Mouse (Mus musculus) embryonic stem cell, embryonic (primary cell): ENCODE measurements at regions not wholly inside any gene's neighbourhood (a gene's known extent, or its start where the extent isn't known, plus 50 kb on each side); places are given as distances from the start of the nearest gene placed in this dataset.

ENCODE experiments used
- CTCF ChIA-PET, 4 experiments: fragments of 300-600 bp in 2 of 4; fragments of 350-600 bp in 2 of 4; sonication (Branson Sonifier 250); formaldehyde crosslinking; loops; one replicate each; lab custom pipeline; 2022; ENCODE audit warnings: inconsistent platforms in 2 of 4; lab: Charles Lee
- POLR2A ChIA-PET, 4 experiments: fragments of 300-600 bp in 2 of 4; fragments of 350-600 bp in 2 of 4; sonication (Branson Sonifier 250); formaldehyde crosslinking; loops; one replicate each; lab custom pipeline; 2022; ENCODE audit warnings: antibody characterized with exemption in 4 of 4, inconsistent platforms in 1 of 4; lab: Charles Lee

DNA sequence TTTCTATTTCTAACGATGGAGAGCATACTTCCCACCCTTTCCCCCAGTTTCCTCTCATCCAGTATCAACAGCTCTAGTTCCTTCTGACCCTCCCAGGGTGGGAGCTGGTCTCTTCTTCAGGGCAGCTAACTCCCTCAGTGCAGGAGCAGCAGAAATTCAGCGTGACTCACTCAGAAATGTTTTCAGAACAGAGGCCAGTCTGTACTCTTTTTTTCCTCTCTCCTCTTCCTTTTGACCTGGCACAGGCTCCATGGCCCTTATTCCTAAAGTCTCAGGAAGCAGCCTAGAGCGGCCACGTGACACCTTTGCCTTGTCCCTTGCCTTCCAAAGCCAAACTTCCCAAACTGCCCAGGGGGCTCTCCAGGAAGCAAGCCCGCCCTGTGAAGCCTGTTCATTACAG, 55.4 kb downstream of the Pja1 start:
- POLR2A ChIA-PET = no interaction called here
- CTCF ChIA-PET = interaction anchor here in 2 of 4 experiments (0.7 kb wide), 2 partner anchors 22 to 159 kb away, joined by 3 to 7 read pairs; no protein-coding TSS in a partner anchor

DNA sequence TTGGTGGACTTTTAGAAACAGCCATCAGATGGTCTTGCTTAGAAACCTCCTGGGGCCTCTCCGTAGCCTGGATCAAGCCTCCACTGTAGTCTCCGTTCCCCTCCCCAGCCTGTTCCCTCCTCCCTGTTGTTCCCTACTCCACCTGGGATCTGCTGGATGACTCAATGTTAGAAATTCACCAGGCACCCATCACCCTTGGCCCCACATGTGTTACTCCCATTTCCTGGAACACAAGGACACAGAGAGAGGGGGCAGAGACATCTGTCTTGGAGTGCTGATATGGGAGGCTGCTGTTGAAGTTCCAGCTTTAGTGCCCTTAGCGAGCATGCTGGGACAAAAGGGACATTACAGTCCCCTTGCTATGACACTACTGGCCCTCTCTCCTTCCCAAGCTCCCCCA, 60.1 kb downstream of the Pja1 start:
- ChIA-PET POLR2A (no interaction called here), CTCF (no interaction called here)

DNA sequence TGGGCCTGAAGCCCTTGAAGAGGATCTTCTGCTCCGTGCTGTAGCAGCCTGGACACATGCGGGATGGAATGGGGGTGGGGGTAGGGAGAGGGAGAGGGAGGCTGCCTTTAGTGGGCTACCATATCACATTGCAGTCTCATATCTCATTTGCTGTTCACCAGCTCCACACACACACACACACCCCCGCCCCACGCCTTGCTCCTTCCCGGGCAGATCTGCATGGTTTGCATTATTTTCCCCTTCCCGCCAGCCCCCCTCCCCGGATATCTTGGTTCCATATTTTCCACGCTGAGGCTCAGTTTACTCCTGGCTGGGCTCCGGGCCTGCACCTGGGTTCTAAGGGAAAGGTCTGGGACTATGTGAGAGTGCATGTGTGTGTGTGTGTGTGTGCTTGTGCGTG, 61.2 kb downstream of the Pja1 start:
- POLR2A ChIA-PET = no interaction called here
- CTCF ChIA-PET = no interaction called here

DNA sequence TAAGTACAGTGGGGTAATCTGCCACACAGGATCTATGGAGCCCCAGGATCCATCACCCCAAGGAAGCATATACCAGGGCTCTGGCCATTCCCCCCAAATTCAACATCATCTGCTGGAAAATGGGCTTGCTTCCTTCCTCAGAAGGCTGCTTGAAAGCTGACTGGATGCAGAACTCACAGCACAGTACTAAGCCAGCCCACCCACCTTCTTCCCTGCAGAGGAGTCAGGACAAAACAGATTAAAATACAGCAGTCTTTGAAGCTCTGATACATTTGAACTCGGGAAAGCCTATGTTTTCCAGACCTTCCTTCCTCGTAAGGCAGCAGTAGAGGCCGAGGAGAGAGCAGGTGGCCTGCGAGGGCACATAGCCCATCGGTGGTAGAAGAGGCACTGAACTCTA, 61.7 kb downstream of the Pja1 start:
- CTCF ChIA-PET = no interaction called here
- POLR2A ChIA-PET = no interaction called here

DNA sequence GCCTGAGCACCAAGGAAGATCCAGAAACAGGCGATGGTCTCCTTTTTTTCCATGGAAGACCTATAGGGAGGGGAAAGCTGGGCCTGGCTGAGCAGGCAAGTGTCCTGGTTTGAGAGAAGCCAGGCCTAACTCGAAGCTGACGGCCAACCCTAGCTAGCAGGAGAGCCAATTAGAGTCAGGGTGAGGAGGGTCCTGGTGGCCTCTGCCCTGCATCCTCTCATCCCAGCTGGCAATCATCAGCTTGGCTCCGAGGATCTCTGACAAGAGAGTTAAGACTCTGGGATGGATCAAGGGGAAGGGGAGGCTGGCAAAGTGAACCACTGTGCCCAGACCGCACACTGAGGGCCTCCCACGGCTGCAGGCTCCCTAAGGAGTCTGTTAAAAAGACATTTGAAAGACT, 62.3 kb downstream of the Pja1 start:
- POLR2A ChIA-PET = no interaction called here
- CTCF ChIA-PET = no interaction called here

DNA sequence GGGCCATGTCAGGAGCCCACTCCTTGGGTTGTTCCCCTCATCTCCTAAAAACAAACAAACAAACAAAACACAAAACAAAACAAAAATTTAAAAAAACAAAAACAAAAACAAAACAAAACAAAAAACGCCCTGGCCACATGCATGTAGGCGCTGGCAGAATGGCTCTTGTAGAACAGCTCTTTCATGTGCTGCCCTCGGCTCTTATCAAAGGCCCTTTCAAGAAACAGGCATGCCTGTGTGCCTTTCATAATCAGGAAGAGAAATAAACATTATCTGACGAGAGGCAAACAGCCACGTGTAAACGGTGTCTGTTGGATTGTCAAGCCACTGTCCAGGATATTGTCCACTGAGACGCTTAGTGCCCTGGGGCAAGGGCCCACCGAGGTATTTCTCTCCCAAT, 65.2 kb downstream of the Pja1 start:
- ChIA-PET POLR2A (no interaction called here), CTCF (interaction anchor here in 1 of 4 experiments (0.6 kb wide), 1 partner anchor 158 kb away, joined by 4 read pairs; no protein-coding TSS in a partner anchor)

DNA sequence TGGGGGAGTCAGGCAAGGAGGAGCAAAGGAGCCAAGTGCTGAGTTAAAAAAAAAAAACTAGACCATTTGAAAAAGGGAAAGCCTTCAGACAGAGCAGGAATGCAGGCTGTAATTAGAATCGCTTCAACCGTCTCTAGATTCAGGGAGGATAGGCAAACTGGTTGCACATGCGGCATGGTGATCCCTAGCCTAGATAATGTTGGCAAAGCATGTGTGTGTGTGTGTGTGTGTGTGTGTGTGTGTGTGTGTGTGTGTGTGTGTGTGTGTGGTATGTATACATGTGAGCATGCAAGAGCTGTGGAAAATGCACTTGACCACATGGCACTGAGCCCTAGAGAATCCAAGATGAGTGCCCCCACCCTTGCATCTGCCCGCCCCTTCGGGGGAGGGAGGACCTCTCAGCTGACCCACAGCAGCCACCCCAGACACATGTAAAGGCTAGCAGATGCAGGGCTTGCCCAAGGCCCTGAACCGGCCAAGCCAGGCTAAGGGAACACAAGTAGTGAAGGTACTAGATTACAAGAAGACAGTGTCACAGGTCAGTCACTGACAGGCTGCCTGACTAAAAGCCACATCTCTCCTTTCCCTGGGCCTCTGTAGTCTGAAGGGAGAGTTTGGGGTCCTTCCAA, 67.4 kb downstream of the Pja1 start:
- ChIA-PET POLR2A (interaction anchor here in 1 of 4 experiments (0.6 kb wide), 1 partner anchor 10 kb away, joined by 4 read pairs; no protein-coding TSS in a partner anchor), CTCF (interaction anchor here in 2 of 4 experiments (0.6 to 1.2 kb wide), 5 partner anchors 9 to 1743 kb away, joined by 3 to 9 read pairs (median 4); no protein-coding TSS in a partner anchor)

DNA sequence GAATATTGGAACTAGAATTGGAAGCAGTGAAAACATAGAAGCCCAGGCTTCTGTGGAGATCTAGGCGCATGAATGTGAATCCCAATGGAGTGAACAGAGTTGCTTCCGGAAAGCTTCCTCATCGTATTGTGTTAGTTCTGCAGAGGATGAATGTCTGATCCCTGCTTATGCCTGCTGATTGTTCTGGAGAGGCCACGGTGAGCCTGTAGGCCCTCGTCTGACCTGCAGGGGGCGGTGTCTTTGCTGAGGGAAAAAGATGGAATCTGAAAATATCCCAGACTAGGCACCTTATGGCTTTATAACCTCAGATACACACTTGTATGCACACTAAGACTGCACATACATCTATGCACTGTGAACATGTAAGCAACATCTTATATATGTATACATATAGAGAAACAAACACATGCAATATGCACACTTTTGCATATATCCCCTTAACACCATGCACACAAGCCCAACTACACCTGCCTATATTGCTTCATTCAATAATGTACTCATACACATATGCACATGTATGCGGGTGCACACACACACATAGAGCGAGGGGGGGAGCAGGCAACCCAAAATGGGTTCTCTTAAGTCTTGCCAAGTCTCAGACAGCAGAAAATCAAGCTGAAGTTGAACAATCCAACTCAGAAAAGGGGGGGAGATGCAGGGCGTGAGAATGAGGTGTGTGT, 68.1 kb downstream of the Pja1 start:
- ChIA-PET CTCF (interaction anchor here in 3 of 4 experiments (0.6 to 1.2 kb wide), 3 partner anchors 12 to 165 kb away, joined by 3 to 4 read pairs (median 3); no protein-coding TSS in a partner anchor), POLR2A (no interaction called here)

DNA sequence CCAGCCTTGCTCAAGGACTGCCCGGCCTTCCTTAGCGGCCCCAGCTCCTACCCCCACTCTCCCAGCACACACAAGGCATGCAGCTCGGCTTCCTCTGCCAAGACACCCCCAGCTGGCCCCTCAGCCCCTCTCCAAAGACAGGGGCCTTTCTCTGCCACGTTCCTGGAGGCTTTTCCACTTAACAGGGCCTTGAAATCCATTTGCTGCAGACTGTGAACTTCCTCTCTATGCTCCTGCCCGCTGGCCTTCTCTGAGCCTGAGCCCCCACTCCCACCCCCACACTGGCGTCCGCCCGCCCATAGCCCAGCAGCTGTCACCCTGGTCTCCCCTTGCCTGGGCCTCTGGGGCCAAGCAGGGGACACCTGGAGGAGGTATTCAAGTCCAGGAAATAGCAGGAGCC, 73.7 kb downstream of the Pja1 start:
- POLR2A ChIA-PET = interaction anchor here in 1 of 4 experiments (1.1 kb wide), 1 partner anchor 15 kb away, joined by 3 read pairs; no protein-coding TSS in a partner anchor
- CTCF ChIA-PET = no interaction called here

DNA sequence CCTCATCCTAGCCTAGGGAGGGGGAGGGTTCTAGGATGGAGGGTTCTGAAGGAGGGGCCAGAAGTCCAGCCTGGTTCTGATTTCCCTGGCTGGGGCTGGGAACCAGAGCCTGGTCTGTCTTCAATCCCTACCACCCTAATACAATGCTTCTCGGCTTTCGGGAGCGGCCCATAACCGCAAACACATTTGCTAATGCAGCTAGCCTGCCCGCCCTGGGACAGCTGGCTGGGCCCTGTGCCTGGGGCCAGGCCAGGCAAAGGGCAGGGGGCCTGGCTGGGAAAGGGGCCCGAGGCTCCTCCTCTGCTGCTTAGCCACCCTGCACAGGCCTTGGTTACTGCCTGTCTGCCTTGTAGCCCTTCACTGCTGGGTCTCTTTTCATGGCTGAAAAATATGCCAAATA, 74.9 kb downstream of the Pja1 start:
- CTCF ChIA-PET = interaction anchor here in 1 of 4 experiments (0.6 kb wide), 1 partner anchor 53 kb away, joined by 6 read pairs; no protein-coding TSS in a partner anchor
- POLR2A ChIA-PET = no interaction called here

DNA sequence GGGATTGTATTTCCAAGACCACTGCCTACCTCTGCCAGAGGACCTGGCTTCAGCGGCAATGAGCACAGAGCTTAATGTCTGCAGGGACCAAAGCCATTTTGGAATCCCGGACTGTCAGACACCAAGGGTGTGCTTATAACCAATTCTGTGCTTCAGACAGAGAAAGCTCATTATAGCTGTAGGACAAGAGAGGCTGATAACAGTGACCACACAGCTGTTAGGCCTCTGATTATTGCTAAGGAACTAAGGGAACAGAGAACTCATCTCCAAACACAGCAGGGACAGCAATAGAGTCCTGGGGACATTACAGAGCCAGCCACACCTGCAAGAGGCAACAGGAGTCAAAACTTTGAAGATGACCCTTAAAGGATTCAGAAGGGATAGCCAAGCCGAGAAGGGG, 76.0 kb downstream of the Pja1 start:
- ChIA-PET CTCF (no interaction called here), POLR2A (no interaction called here)

DNA sequence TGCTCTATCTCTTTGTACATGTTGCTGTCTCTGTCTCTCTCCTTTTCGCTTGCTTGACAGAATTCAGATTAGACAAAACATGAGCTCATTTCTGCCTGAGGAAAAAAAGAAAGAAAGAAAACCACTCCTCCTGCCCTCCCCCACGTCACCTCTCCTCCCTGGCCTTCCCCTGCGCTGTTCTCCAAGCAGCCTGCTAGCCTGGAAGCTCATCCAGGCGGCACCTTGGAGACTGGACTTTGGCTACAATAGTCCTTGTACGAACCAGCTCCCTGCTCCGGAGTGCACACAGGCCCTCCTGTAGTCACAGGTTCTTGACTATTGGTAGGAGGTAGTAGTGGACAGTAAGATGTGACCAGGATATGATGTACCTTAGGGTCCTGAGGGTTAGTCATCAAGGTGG, 79.4 kb downstream of the Pja1 start:
- ChIA-PET CTCF (interaction anchor here (0.6 to 1.4 kb wide), 5 partner anchors 12 to 277 kb away, joined by 3 to 4 read pairs (median 3); no protein-coding TSS in a partner anchor), POLR2A (interaction anchor here in 2 of 4 experiments (0.6 to 1.4 kb wide), 4 partner anchors 10 to 163 kb away, joined by 3 to 6 read pairs (median 4); no protein-coding TSS in a partner anchor)

DNA sequence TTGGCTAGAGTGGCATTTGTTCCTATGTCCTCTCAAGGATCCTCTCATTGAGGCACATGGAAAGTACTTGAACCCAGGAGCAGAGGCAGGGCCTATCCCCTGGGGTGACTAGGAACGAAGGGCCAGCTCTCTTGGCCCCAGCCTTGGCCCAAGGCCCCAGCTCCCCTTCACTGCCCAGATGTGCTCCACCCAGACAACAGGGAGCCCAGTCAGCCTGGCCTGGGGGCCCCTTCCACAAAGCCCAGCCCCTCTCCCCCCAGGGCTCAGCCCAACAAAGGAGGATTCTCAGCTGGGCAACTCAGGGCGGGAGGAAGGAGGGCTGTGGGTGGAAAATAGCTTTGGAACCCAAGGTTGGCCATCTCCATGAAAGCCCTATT, 80.6 kb downstream of the Pja1 start:
- CTCF ChIA-PET = interaction anchor here in 1 of 4 experiments (1.4 kb wide), 1 partner anchor 13 kb away, joined by 4 read pairs; no protein-coding TSS in a partner anchor
- POLR2A ChIA-PET = interaction anchor here in 2 of 4 experiments (1.0 to 1.4 kb wide), 2 partner anchors 24 to 255 kb away, joined by 3 to 6 read pairs; partner anchors contain the start of gene Efnb1 (in 1 of the 2)

DNA sequence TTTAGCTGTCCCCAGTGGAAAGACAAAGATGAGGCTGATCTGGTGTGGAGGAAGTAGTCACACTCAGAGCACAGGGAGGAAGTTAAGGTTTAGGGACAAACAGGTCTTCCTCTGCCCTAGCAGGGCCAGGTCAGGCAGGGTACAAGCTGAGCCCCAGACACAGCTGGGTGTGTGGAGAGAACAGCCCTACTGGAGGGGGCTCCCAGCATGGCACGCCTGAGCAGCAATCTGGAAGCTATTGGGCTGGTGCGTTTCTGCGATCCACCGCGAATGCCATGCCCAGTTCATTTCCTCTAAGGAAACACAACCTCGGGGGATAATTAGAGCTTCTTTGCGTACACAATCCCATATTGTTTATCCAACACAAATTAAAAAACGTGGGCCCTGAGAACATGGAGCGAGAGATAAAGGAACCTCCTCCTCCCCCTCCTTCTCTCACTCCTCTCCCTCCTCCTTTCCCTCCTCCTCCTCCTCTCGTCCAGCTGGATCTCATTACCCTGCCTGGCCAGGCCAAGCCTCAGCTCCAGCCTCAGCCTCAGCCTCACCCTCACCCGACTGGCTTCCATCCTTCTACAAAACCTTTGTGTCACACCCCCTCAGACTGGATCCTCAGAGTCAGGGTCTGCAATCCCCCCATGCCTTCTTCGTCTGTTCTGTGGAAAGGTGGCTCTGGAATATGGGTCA, 81.2 kb downstream of the Pja1 start:
- POLR2A ChIA-PET = no interaction called here
- CTCF ChIA-PET = interaction anchor here in 1 of 4 experiments (0.8 kb wide), 1 partner anchor 74 kb away, joined by 3 read pairs; no protein-coding TSS in a partner anchor

DNA sequence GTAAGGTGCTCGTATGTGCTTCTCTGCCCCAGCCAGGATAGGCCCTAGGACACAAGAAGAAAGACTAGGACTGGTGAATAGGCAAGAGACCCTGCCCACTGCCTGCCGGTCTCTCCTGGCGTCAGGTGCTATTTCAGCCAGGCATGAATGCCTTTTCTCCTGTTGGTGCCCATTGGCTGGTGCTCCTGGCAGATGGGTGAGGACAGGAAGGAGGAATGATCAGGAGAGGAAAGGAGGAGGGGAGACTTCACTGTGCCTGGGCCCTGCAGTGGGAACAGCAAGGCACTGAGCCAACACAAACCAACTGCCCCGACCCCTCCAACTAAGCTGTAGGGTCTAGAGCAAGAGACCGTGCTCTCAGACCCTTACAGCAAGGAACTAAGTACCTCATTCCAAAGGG, 100.4 kb downstream of the Pja1 start:
- CTCF ChIA-PET = no interaction called here
- POLR2A ChIA-PET = no interaction called here

DNA sequence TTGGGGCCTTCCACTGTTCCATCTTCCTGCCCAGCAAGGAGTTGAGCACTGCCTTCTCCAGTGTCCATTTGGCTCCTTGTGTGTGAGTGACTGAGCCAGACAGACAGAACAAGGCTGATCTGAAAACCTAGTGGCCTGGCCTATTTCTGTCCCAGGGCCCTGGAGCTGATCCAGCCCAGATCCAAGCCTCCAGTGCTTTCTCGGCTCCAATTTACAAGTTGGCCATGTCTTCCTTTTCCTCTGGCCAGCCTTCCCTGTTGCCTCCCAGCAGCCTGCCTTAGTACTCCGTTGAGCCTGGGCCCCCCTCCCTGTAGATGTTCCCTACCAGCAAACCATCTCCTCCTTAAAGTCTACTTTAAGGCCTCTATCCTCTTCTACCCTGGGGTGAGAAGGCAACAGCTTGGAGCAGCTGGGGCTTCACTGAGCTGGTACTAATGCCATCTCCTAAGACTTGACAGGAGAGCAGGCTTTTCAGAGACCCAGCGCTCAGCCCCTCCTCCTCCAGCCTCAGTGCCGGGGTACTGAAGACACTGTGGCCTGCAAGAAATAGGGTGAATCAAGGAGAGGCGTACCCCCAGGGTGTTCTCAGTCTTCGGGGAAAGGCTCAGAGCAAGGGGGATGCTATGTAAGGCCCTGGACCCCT, 101.7 kb downstream of the Pja1 start:
- ChIA-PET CTCF (no interaction called here), POLR2A (no interaction called here)

DNA sequence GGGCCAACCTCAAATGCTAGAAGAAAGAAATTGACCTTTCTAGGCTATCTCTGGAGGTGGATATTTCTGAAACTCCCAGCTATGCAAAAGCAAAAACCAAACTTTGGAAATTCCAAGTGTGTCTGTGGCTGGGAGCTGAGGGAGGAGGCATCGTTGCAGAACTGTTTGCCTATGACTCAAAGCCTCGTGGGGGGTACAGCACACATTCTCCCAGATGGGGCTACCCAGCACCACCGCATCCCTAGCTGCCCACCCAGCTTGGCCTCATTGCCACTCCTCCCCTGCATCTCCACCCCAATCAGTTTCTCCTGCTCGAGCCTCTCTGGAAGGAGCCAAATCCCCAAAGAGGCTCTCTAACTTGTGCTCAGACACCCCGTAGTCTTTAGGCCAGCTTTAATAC, 107.0 kb downstream of the Pja1 start:
- ChIA-PET CTCF (no interaction called here), POLR2A (no interaction called here)

DNA sequence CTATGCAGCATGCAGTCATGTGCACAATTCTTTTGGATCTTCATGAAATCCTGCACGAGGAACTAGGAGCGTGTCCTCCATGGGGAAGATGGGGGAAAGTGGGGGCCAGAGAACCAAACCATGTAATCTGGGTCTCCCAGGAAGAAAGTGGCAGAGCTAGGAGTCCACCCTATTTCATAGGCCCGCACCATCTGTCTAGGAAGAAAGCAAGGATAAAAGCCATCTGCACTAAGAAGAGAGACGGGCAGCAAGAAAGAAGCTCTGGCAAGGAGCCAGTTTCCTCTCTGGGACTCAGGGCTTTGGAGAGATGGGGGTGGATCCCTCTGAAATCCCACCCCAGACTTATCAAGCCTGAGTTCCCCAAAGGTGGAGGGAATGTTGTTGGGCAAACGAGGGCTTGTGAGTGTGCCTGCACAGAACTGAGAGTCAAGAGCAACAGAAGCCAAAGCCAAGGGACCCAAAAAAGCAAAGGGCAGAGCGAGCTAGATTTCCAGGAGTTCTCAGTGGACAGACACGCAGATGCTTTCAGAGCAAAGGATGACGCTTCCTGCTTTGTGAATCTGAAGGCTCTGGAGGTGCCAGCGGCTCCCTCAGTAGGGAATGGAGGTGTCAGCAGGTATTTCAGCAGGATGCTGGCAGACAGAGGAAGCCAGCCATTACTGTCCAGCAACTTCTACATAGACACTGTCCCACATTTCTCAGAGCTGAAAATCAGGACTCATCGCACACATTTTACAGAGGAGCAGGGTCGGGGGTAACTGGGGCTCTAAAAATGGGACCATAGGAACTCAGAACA, 110.8 kb downstream of the Pja1 start:
- POLR2A ChIA-PET = no interaction called here
- CTCF ChIA-PET = interaction anchor here in 1 of 4 experiments (0.6 kb wide), 1 partner anchor 294 kb away, joined by 3 read pairs; no protein-coding TSS in a partner anchor
